Mouse (Mus musculus) testis, postnatal 10 days (tissue): Measurements from ENCODE around the gene Bpifb6.
A peak's percentile ranks its signal among the peaks of the same experiment; 100 is the strongest.

Experiments used
- DNase-seq: peaks from one replicate; pipeline ENCODE4 v3.0.0; 2021; ENCODE audit warnings: low spot score

Gene Bpifb6

GRCm38 (mm10) chr2:153900088-153900487 lies at the start of gene Bpifb6:
Gene Bpifb6 (plus strand): TSS chr2:153900388.
- DNase-seq, result no peak

- DNase-seq, result peak; percentile 85
Measured at GRCm38 (mm10) chr2:153851030-153851360, 49.2 kb upstream of the Bpifb6 start.

GRCm38 (mm10) chr2:153853544-153853943 lies 46.6 kb upstream of the Bpifb6 start:
- DNase-seq, result no peak

- DNase-seq, result no peak
Measured at GRCm38 (mm10) chr2:153859581-153859980, 40.6 kb upstream of the Bpifb6 start.

GRCm38 (mm10) chr2:153860315-153860714 lies 39.9 kb upstream of the Bpifb6 start:
- DNase-seq, result no peak

GRCm38 (mm10) chr2:153860715-153861114 lies 39.5 kb upstream of the Bpifb6 start:
- DNase-seq, result no peak

GRCm38 (mm10) chr2:153861960-153862359 lies 38.2 kb upstream of the Bpifb6 start:
- no peak for DNase-seq

- DNase-seq, result no peak
Measured at GRCm38 (mm10) chr2:153870984-153871383, 29.2 kb upstream of the Bpifb6 start, which contains the start of gene Sun5. Gene Sun5 (minus strand): TSS chr2:153871084.

GRCm38 (mm10) chr2:153874745-153875144 lies 25.4 kb upstream of the Bpifb6 start, which contains the start of gene Bpifb2:
Gene Bpifb2 (plus strand): TSS chr2:153875045.
- no peak for DNase-seq

GRCm38 (mm10) chr2:153899111-153899510 lies 1.1 kb upstream of the Bpifb6 start:
- DNase-seq, result no peak

- no peak for DNase-seq
Measured at GRCm38 (mm10) chr2:153902726-153903125, 2.5 kb downstream of the Bpifb6 start.

- DNase-seq, result no peak
Measured at GRCm38 (mm10) chr2:153906626-153907025, 6.4 kb downstream of the Bpifb6 start.

GRCm38 (mm10) chr2:153914151-153914550 lies 14.0 kb downstream of the Bpifb6 start:
- DNase-seq, result no peak

DNA sequence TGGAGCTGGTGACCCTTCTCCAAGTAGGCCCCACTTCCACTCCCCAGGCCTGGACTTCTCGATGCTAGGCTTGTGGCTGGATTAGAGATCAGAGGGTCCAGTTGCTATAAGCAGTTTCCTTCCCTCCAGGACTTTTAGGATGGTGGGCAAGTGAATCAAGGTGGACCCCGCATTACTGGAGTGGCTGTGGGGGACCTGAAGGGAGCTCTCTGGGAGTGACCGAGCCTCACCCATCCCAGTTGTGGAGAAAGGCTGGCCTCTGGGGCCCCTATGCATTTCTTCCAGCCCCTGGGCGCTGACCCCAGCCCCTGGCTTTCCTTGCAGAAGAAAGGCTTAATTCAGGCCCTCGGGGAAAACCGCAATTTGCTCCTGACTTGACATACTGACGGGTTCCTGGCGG lies 17.7 kb downstream of the Bpifb6 start, which contains the start of gene Bpifb3:
Gene Bpifb3 (plus strand): TSS at position 301 of the 400 bp plus-strand sequence.
- DNase-seq, result no peak

DNA sequence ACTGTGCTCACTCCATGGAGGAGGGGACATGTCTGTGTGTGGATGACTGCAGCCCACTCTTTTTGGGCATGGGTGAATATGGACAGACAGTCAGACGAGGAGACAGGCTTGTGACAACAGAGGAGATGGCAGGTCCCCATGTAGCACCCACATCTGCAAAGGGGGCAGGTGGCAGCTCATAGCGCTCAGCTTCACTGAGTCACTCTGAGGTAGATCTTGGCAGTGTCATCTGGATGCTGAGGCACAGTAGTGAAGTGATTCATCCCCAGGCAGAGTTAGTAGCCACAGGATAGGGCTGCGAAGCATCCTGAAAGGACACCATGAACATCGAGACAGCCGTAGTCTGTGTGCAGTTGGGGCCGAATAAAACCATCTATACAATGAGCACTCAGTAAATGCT lies 21.1 kb downstream of the Bpifb6 start:
- DNase-seq, result no peak

- DNase-seq, result peak; percentile 86
Measured at GRCm38 (mm10) chr2:153929871-153930413, 29.8 kb downstream of the Bpifb6 start.

DNA sequence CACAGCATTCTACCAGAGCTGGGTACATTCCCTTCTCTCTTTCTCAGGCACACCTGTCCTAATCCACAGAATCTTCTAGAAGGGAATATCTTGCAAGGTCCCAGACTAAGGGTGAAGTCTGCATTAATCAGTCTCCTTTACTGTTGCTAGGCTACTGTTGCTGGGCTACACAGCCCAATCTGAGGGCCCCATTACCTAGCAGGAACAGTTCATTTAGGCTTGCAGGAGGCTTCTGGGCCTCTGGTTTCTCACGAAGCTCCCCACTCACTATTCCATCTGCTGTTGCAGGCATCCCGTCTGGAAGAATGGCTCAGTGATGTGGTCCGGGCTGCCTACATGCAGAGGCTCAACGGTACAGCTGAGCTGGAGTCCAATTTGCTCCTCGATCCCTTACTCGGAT lies 30.9 kb downstream of the Bpifb6 start:
- DNase-seq, result no peak

GRCm38 (mm10) chr2:153933311-153933710 lies 33.1 kb downstream of the Bpifb6 start:
- DNase-seq, result no peak

- no peak for DNase-seq
Measured at GRCm38 (mm10) chr2:153935348-153935747, 35.2 kb downstream of the Bpifb6 start.

DNA sequence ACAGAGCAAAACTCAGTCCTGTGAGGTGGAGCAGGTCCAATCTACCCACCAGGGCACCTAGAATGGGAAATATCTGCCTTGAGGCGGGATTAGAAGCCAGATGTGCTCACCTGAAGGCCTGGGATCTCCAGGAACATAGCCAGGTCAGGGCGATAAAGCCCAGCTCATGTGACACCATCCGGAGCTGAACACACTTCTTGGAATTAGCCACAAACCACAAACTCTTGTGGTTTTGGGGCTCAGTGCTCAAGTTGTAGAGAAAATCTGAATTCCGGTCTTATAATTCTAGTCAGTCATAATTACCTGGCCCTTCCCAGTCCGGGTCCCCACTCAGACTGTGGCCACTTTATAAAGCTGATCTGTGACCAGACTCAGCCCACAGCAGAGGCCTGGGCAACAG lies 37.7 kb downstream of the Bpifb6 start, which contains the start of gene Bpifb4:
Gene Bpifb4 (plus strand): TSS at position 370 of the 400 bp plus-strand sequence.
- no peak for DNase-seq

GRCm38 (mm10) chr2:153943537-153943936 lies 43.3 kb downstream of the Bpifb6 start:
- peak; percentile 76 for DNase-seq

DNA sequence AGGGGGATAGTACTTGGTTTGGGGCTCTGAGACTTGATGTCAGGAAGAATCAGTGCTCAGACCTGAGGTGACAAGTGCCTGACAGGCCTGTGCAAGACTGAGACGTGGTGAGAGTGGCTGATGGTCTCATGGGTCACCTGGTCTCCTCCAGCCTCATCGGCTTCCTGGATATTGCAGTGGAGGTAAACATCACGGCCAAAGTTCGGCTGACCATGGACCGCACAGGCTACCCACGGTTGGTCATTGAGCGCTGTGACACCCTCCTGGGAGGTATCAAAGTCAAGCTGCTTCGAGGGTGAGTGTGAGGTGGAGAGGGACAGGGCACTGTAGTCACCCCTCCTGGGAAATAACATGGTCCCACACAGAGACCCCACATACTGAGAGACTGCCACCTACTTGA lies 44.4 kb downstream of the Bpifb6 start:
- DNase-seq, result no peak

GRCm38 (mm10) chr2:153952897-153953296 lies 52.7 kb downstream of the Bpifb6 start:
- peak; percentile 81 for DNase-seq

DNA sequence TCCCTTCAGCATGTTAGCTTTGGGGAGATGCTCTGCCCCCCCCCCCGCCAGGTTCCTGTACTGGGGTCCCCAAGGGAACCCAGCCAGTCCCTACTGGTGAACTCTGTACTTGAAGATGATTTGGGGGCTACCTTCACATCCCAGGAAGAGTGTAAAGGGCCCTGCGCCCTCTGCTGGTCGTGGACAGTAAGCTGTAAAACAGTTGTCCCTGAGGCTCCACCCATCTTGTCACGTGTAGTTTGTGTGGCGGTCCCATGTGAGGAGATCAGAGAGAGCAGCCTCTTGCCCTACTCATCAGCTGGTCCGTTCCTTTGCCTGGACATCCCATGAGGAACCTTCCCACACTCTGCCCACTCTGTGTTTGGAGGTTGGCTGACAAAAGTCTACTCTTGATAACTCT lies 53.6 kb downstream of the Bpifb6 start:
- peak; percentile 82 for DNase-seq
